Mouse (Mus musculus): Measurements from ENCODE around the gene Surf1.

DNA sequence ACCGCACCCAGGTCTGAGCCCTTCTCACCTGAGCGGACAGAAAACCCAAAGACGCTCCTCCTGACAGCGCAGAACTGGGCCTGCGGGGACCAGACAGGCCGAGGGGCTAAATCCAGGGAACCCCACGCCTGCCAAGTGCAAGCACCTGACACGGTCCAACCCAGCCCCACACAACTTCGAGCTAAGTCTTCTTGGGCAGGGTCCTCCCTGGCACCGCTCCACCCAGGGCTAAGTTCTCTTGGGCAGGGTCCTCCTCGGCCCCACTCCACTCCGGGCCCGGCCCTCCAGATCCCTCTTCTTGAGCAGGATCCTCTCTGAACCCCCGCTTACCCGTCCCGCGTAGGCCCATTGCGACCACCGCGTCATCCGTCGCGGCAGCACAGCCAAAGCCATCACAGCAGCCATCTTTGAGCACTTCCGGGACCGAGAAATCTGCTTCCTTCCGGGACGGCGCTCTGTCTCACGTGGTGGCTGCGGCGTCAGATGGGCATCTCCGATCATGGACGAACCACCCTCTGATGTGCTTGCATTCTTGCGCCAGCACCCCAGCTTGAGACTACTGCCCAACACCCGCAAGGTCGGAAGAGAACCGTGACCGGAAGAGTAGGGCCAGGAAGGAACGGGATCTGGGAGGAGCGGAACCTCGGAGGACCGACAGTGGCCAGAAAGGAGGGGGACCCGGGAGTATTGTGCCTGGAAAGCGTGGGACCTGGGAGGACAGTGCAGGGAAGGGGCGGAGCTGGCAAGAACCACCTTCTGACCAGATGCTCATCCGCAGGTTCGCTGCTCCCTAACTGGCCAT, at the start of gene Surf1, which contains the start of gene Surf2:
- TF ChIP-seq CTCF (IDR thresholded peaks at IDR 0.05; ENCODE audit: borderline replicate concordance, extremely low read depth, insufficient read depth, insufficient read length) (no peak), POLR2A (IDR thresholded peaks at IDR 0.05; ENCODE audit: borderline replicate concordance, extremely low read depth, insufficient read depth, insufficient read length, poor library complexity, severe bottlenecking) (peak; percentile 26; the same call in 1 of the 2 replicates)

All from brain, embryonic 14.5 days (tissue).